Mouse (Mus musculus): ENCODE data around the gene Slc45a3. TPM values are rescaled to one million over a fixed set of nuclear protein-coding genes. Genes with fewer than 3 reads are reported as not detected.

The Slc45a3 gene
- polyA plus RNA-seq, 1 experiment from 2014 or later = 10.5 TPM

DNA sequence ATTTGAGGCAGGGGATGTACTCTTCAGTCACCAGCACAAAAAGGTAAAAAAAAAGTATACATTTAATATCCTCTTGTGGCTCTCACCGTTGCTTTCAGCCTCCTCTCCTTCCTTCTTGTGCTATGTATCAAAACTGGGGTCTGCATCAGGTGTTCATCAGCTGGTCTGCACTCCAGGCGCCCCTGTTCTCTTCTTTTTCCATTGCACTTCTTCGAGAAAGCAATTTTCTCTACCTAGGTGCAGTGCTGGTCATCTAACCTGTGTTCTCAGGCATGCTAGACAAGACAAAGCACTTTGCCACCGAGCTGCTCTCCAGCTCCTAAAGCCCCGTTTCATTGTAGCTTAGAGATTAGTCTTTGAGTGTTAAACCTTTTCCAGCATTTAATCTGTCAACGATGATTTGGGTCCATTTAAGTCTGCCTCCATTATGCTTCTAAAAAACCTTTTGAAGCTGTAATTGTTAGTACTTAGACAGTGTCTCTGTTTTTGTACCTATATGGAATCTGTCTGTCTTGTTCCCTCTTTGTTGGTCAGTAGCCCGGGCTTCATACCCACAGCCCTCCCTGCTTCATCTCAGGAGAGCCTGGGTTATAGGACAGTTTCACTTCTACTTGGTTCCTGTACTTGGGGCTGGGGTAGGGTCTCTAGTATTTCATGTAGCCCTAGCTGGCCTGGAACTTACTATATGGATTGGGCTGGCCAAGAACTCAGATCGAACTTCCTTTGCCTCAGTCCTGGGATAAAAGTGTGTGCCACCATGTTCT, 46.3 kb downstream of the Slc45a3 start:
- peak overlapping the region; percentile 99; the same call in 1 of the 2 replicates for H3K27ac ChIP-seq (ENCODE audit: low read length)
- H3K4me3 ChIP-seq (replicated peaks; ENCODE audit: low read length) = peak overlapping the region; percentile 72
- H3K9me3 ChIP-seq (replicated peaks; ENCODE audit: control insufficient read depth, low read length) = no peaks in the 10 kb centered on the region
- H3K36me3 ChIP-seq (ENCODE audit: control insufficient read depth, insufficient read depth, low read length) = no peaks in the 10 kb centered on the region
- no peak for ATAC-seq (ENCODE audit: insufficient read depth, low FRiP score)
- H3K9ac ChIP-seq (ENCODE audit: low read length) = peak overlapping the region; percentile 95
- H3K4me1 ChIP-seq (ENCODE audit: control insufficient read depth, insufficient read depth, low read length) = peaks cover 26% of the 10 kb centered on the region
- H3K27me3 ChIP-seq (ENCODE audit: control insufficient read depth, insufficient read depth, low read length) = no peaks in the 10 kb centered on the region
- WGBS = 31% methylated on average over 8 of the region's 8 CpGs
- H3K4me2 ChIP-seq (ENCODE audit: low read depth, low read length) = peak overlapping the region; percentile 87

DNA sequence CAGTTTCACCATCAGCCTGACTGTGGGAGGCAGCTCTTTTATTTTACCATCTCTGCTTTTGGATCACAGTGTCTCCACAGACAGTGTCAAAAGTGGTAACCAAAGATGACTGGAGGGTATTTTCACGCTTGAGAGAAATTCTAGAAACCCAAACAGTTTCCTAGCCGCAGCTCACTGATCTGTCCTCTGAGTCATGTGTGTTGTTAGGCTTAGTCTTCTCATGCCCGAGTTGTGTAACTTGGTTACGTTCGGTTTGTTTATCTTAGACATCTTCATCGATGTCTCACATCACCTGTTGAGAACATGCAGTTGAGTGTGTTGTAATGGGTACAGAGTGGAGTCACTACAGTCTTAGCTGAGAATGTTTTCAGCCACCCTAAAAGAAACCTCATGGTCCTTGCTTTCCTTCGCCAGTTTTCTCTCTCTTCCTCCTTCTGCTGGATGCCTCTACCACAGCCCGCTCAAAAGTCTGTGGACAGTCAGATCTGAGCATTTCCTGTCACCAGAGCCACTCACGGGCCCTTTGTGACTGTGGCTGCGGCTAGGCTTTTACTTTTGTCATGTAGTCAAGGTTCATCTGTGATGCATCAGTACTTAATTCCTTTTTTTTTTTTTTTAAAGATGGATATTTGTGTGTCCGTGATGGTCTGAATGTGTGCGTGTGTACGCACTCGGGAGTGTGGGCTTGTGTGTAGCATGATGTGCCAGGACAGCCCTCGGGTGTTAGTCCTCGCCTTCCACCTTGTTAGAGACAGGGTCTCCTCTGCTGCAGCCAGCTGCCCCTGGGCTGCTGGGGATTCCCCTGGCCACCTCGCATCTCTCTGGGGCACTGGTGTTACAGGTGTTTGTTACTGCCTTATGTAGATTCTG, 48.1 kb downstream of the Slc45a3 start:
- no peak overlapping the region for H3K4me2 ChIP-seq (ENCODE audit: low read depth, low read length)
- H3K9ac ChIP-seq (ENCODE audit: low read length) = no peak overlapping the region
- no peak for ATAC-seq (ENCODE audit: insufficient read depth, low FRiP score)
- no peaks in the 10 kb centered on the region for H3K27me3 ChIP-seq (ENCODE audit: control insufficient read depth, insufficient read depth, low read length)
- H3K4me3 ChIP-seq (replicated peaks; ENCODE audit: low read length) = no peak overlapping the region
- 75% methylated on average over 17 of the region's 17 CpGs for WGBS
- no peaks in the 10 kb centered on the region for H3K9me3 ChIP-seq (replicated peaks; ENCODE audit: control insufficient read depth, low read length)
- H3K36me3 ChIP-seq (ENCODE audit: control insufficient read depth, insufficient read depth, low read length) = no peaks in the 10 kb centered on the region
- H3K27ac ChIP-seq (ENCODE audit: low read length) = peak overlapping the region; percentile 20; the same call in 1 of the 2 replicates
- peaks cover 26% of the 10 kb centered on the region for H3K4me1 ChIP-seq (ENCODE audit: control insufficient read depth, insufficient read depth, low read length)

DNA sequence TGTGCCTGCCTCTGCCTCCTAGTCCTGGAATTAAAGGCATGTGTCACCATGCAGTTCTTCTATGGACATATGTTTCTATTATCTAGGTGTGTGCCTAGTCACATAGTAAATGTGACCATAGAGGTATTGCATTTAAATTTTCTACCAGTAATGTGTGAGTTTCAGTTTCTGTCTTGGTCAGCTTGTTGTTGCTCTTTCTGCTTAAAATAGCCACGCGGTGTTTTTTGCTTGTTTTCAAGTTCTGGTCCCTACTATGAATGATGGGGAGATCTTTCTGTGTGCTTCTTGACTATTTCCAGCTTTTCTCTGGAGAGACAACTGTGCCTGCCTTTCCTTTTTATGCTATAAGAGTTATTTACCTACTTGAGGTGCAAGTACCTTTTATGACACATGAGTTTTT, 49.0 kb downstream of the Slc45a3 start:
- no peaks in the 10 kb centered on the region for H3K9me3 ChIP-seq (replicated peaks; ENCODE audit: control insufficient read depth, low read length)
- H3K9ac ChIP-seq (ENCODE audit: low read length) = no peak overlapping the region
- 76% methylated on average over 2 of the region's 2 CpGs for WGBS
- no peak overlapping the region for H3K27ac ChIP-seq (ENCODE audit: low read length)
- H3K4me3 ChIP-seq (replicated peaks; ENCODE audit: low read length) = no peak overlapping the region
- no peaks in the 10 kb centered on the region for H3K27me3 ChIP-seq (ENCODE audit: control insufficient read depth, insufficient read depth, low read length)
- H3K4me2 ChIP-seq (ENCODE audit: low read depth, low read length) = no peak overlapping the region
- no peaks in the 10 kb centered on the region for H3K36me3 ChIP-seq (ENCODE audit: control insufficient read depth, insufficient read depth, low read length)
- ATAC-seq (ENCODE audit: insufficient read depth, low FRiP score) = no peak
- H3K4me1 ChIP-seq (ENCODE audit: control insufficient read depth, insufficient read depth, low read length) = peaks cover 20% of the 10 kb centered on the region

DNA sequence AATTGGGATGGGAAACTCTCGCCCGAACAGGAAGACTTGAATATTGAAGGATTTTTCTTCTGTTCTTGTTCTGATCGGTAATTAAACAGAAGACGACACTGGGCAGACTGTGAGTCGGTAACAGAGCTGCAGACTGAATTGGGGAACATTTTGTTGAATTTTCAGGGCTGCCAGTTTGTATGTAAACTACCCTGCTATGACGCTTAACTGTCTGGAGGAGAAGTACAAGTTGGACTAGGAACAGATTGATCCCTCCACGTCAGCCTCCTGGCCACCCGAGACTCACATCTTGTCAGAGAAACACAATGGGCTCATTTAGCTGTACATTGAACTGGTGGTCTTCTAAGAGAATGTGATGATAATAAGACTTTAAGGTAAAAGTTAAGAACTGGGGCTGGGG, 50.1 kb downstream of the Slc45a3 start:
- Histone ChIP-seq H3K27ac (ENCODE audit: low read length) (no peak overlapping the region), H3K4me3 (replicated peaks; ENCODE audit: low read length) (no peak overlapping the region), H3K9me3 (replicated peaks; ENCODE audit: control insufficient read depth, low read length) (no peaks in the 10 kb centered on the region), H3K9ac (ENCODE audit: low read length) (no peak overlapping the region), H3K4me2 (ENCODE audit: low read depth, low read length) (no peak overlapping the region), H3K36me3 (ENCODE audit: control insufficient read depth, insufficient read depth, low read length) (peaks cover 2% of the 10 kb centered on the region; the same call in 1 of the 2 replicates), H3K4me1 (ENCODE audit: control insufficient read depth, insufficient read depth, low read length) (peaks cover 18% of the 10 kb centered on the region), H3K27me3 (ENCODE audit: control insufficient read depth, insufficient read depth, low read length) (no peaks in the 10 kb centered on the region)
- ATAC-seq (ENCODE audit: insufficient read depth, low FRiP score) = no peak
- 75% methylated on average over 8 of the region's 8 CpGs for WGBS

DNA sequence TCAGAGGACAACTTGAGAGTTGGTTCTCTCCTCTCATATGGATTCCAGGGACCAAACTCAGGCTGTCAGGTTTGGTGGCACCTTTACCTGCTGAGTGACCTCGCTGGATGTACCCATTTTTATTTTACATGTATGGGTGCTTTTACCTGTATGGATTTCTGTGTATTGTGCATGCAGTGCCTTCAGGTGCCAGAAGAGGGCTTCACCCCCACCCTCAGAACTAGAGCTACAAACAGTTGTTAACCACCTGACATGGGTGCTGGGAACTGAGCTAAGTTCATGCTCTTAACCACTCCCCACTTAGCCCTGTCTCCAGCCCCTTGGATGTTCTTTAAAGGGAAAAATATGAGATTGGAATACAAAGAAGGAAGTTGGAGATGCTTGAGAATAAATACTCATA, 52.0 kb downstream of the Slc45a3 start:
- no peak overlapping the region for H3K9ac ChIP-seq (ENCODE audit: low read length)
- ATAC-seq (ENCODE audit: insufficient read depth, low FRiP score) = no peak
- H3K36me3 ChIP-seq (ENCODE audit: control insufficient read depth, insufficient read depth, low read length) = peaks cover 7% of the 10 kb centered on the region; the same call in 1 of the 2 replicates
- 91% methylated on average over 1 of the region's 1 CpGs for WGBS
- no peaks in the 10 kb centered on the region for H3K9me3 ChIP-seq (replicated peaks; ENCODE audit: control insufficient read depth, low read length)
- no peaks in the 10 kb centered on the region for H3K27me3 ChIP-seq (ENCODE audit: control insufficient read depth, insufficient read depth, low read length)
- H3K4me2 ChIP-seq (ENCODE audit: low read depth, low read length) = no peak overlapping the region
- H3K27ac ChIP-seq (ENCODE audit: low read length) = no peak overlapping the region
- peaks cover 7% of the 10 kb centered on the region for H3K4me1 ChIP-seq (ENCODE audit: control insufficient read depth, insufficient read depth, low read length)
- H3K4me3 ChIP-seq (replicated peaks; ENCODE audit: low read length) = no peak overlapping the region

DNA sequence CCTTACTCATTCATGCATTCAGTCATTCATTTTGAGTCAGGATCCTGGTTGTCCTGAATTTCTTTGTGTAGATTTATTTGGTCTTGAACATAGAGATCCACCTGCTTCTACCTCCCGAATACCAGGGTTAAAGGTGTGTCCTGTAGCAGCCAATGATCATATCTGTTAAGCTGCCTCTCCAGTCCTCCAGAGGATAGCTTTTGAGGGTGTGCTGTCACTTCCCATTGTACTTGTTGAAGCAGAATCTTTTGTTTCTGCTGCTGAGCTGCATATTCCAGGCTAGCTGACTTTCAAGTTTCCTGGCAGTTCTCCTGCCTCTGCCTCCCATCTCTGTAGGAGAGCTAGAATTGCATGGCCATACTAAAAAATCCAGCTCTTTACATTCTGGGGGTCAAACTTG, 53.9 kb downstream of the Slc45a3 start:
- 86% methylated on average over 1 of the region's 1 CpGs for WGBS
- Histone ChIP-seq H3K4me2 (ENCODE audit: low read depth, low read length) (no peak overlapping the region), H3K4me3 (replicated peaks; ENCODE audit: low read length) (no peak overlapping the region), H3K36me3 (ENCODE audit: control insufficient read depth, insufficient read depth, low read length) (peaks cover 12% of the 10 kb centered on the region), H3K27ac (ENCODE audit: low read length) (no peak overlapping the region), H3K9me3 (replicated peaks; ENCODE audit: control insufficient read depth, low read length) (no peaks in the 10 kb centered on the region), H3K4me1 (ENCODE audit: control insufficient read depth, insufficient read depth, low read length) (no peaks in the 10 kb centered on the region; the same call in 1 of the 2 replicates), H3K27me3 (ENCODE audit: control insufficient read depth, insufficient read depth, low read length) (no peaks in the 10 kb centered on the region), H3K9ac (ENCODE audit: low read length) (no peak overlapping the region)
- ATAC-seq (ENCODE audit: insufficient read depth, low FRiP score) = no peak

DNA sequence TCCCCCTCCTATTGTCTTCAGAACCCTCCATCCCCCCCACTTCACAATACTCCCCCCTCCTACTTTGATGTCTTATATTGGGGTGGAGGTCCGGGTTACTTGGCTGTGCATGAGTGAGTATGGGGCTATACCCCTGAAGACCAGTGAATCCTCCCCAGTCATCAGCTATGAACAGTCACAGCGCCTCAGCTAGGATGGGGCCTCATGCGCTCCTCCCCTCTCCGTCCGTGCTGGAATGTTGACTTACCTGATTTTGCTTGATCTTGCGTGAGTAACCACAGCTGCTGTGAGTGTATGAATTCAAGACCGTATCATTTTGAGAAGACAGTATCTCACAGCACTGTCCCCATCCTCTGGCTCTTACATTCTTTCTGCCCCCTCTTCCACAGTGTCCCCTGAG, 57.1 kb downstream of the Slc45a3 start:
- 77% methylated on average over 7 of the region's 7 CpGs for WGBS
- Histone ChIP-seq H3K4me3 (replicated peaks; ENCODE audit: low read length) (no peak overlapping the region), H3K4me1 (ENCODE audit: control insufficient read depth, insufficient read depth, low read length) (no peaks in the 10 kb centered on the region; the same call in 1 of the 2 replicates), H3K27me3 (ENCODE audit: control insufficient read depth, insufficient read depth, low read length) (no peaks in the 10 kb centered on the region), H3K36me3 (ENCODE audit: control insufficient read depth, insufficient read depth, low read length) (peaks cover 12% of the 10 kb centered on the region), H3K4me2 (ENCODE audit: low read depth, low read length) (no peak overlapping the region), H3K9me3 (replicated peaks; ENCODE audit: control insufficient read depth, low read length) (no peaks in the 10 kb centered on the region), H3K9ac (ENCODE audit: low read length) (no peak overlapping the region), H3K27ac (ENCODE audit: low read length) (0 out of 2 replicates have a peak overlapping the region, but pooled peaks have one; percentile 25)
- ATAC-seq (ENCODE audit: insufficient read depth, low FRiP score) = no peak

DNA sequence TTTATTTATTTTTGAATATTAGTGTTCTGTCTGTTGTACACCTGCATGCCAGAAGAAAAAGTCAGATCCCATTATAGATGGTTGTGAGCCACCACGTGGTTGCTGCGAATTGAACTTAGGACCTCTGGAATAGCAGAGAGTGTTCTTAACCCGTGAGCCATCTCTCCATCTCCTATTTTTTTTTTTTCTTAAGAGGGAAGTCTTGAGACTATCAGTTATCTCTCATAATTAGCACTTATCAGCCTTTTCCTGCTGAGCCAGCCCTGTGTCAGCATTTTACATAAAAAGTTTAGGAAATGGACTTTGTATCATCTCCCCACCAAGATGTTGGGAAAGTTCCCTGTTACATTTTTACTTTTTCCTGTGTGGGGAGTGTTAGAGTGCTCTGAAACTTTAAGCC, 59.3 kb downstream of the Slc45a3 start:
- Histone ChIP-seq H3K9me3 (replicated peaks; ENCODE audit: control insufficient read depth, low read length) (no peaks in the 10 kb centered on the region), H3K36me3 (ENCODE audit: control insufficient read depth, insufficient read depth, low read length) (peaks cover 12% of the 10 kb centered on the region), H3K9ac (ENCODE audit: low read length) (no peak overlapping the region), H3K4me1 (ENCODE audit: control insufficient read depth, insufficient read depth, low read length) (no peaks in the 10 kb centered on the region; the same call in 1 of the 2 replicates), H3K27me3 (ENCODE audit: control insufficient read depth, insufficient read depth, low read length) (no peaks in the 10 kb centered on the region), H3K4me2 (ENCODE audit: low read depth, low read length) (no peak overlapping the region), H3K27ac (ENCODE audit: low read length) (no peak overlapping the region), H3K4me3 (replicated peaks; ENCODE audit: low read length) (no peak overlapping the region)
- 77% methylated on average over 3 of the region's 3 CpGs for WGBS
- no peak for ATAC-seq (ENCODE audit: insufficient read depth, low FRiP score)

Data from stomach, embryonic 16.5 days (tissue).